Mouse (Mus musculus) heart, adult 2 months (tissue): ENCODE data around the gene Stat5b. TPM values are rescaled to one million over a fixed set of nuclear protein-coding genes. Genes with fewer than 3 reads are reported as not detected.

ENCODE experiments used
- DNase-seq, 2 experiments: peaks; one replicate each; pipeline ENCODE4 v3.0.0; 2021
- H3K27ac ChIP-seq: fragments of 200-600 bp; 2 replicates; pipeline ENCODE4 v1.8.1; 2022
- H3K27me3 ChIP-seq: fragments of 200-500 bp; 2 replicates; pipeline ENCODE4 v1.6.1; 2012; ENCODE audit warnings: mild to moderate bottlenecking, low read length, inconsistent platforms, mixed read lengths; ENCODE audit not compliant: control insufficient read depth, insufficient read depth
- H3K36me3 ChIP-seq: fragments of 200-500 bp; 2 replicates; pipeline ENCODE4 v1.6.1; 2012; ENCODE audit warnings: low read length, inconsistent platforms; ENCODE audit not compliant: control insufficient read depth, insufficient read depth
- H3K4me1 ChIP-seq: fragments of 200-500 bp; 2 replicates; pipeline ENCODE4 v1.6.1; 2011; ENCODE audit warnings: low read length; ENCODE audit not compliant: control insufficient read depth, insufficient read depth
- H3K4me3 ChIP-seq: fragments of 200-600 bp; 2 replicates; pipeline ENCODE4 v1.8.1; 2022
- H3K79me2 ChIP-seq: fragments of 200-500 bp; replicated peaks from 2 replicates; pipeline ENCODE4 v1.6.1; 2012; ENCODE audit warnings: mild to moderate bottlenecking, inconsistent platforms, low read length, moderate library complexity, mixed read lengths; ENCODE audit not compliant: control insufficient read depth, insufficient read depth
- H3K9ac ChIP-seq: fragments of 200-500 bp; 2 replicates; pipeline ENCODE4 v1.6.1; 2012; ENCODE audit warnings: low read depth, mild to moderate bottlenecking, control low read depth, inconsistent platforms, low read length, mixed read lengths
- CTCF ChIP-seq: fragments of 200-600 bp; IDR thresholded peaks from 2 replicates; pipeline ENCODE4 v1.8.1; 2022; ENCODE audit warnings: antibody characterized with exemption, mild to moderate bottlenecking, moderate library complexity
- EP300 ChIP-seq: fragments of 200-500 bp; IDR thresholded peaks from 2 replicates; pipeline ENCODE4 v1.6.1; 2011; ENCODE audit warnings: low read depth, low read length, control low read depth; ENCODE audit not compliant: insufficient read depth
- POLR2A ChIP-seq: fragments of 200-500 bp; IDR thresholded peaks from 2 replicates; pipeline ENCODE4 v1.6.1; 2011; ENCODE audit warnings: mild to moderate bottlenecking, low read depth, low read length, control low read depth; ENCODE audit not compliant: insufficient read depth
- WGBS: fragments of 180-500 bp; shearing (Covaris S2); methylation state at CpG from one replicate; pipeline ENCODE4 v1.1.7; 2018; 5-methylcytosine and 5-hydroxymethylcytosine counted together
- intact Hi-C: fragments of 180-260 bp; cut with DNase I; formaldehyde crosslinking; loops from one replicate; pipeline ENCODE4 v1.15.1; 2025
- polyA plus RNA-seq: library from polyadenylated mRNA; depleted of rRNA; stranded (reverse); fragments of >200 nt; gene quantifications from 2 replicates; pipeline ENCODE4 v1.2.3, GENCODE M21; 2012
- total RNA-seq, 2 experiments: library from RNA; stranded (reverse); gene quantifications; 2 replicates each; pipeline ENCODE4 v1.2.3; 2021

Stat5b gene
- total and polyA plus RNA-seq, 3 experiments, result 35.4 to 65.2 (median 58.6) TPM

DNA sequence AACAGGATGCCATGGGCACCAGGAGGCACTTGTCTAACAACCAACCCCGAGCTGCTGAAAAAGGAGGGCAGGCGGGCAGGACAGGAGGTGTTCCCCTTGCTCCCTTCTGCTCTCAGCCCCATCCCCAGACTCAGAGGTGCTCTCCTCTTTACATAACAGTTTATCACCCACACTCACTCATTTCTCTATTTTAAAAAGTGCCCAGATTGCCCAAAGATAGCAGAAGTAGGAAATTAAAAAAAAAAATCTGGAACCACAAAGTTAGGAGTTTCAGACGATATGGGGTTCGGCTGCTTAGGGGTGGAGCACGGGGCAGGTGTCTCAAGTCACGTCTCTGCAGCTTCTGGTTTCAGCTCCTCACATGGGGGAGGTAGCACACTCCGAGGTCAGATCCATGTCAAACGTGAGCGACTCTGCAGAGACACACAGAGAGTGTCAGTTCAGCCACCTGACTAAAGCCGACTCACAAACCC, 37.9 kb upstream of the Stat5b start:
- TF ChIP-seq EP300 (no peak), POLR2A (no peak)
- DNase-seq, result no peak
- no peaks in the 10 kb centered on the region for H3K27me3 ChIP-seq
- no peaks in the 10 kb centered on the region for H3K79me2 ChIP-seq
- H3K4me1 ChIP-seq, result peaks cover 3% of the 10 kb centered on the region
- peaks cover 2% of the 10 kb centered on the region; the same call in 1 of the 2 replicates for H3K36me3 ChIP-seq
- intact Hi-C loops, result no loop called here
- no peak overlapping the region for H3K27ac ChIP-seq
- no peak overlapping the region for H3K9ac ChIP-seq
- 74% methylated on average over 10 of the region's 10 CpGs for WGBS
- no peak overlapping the region for H3K4me3 ChIP-seq

DNA sequence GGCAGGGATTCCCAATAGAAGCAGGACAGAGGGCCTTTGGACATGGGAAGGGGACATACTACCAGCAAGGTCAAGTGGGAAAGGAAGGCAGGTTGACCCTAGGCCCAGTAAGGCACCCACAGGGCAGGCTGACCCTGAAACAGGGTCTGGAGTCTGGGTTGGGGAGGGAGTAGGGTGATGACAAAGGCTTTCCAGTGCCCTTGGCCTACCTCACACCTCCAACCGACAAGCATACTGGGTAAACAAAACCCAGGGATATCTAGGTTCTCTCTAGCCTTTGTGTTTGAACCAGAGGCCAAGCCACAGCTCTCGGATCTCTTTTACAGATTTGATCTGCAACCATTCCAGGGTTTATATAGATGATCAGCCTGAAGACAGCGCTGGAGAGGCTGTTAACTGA, 37.2 kb upstream of the Stat5b start:
- Histone ChIP-seq H3K79me2 (no peaks in the 10 kb centered on the region), H3K36me3 (no peaks in the 10 kb centered on the region; the same call in 1 of the 2 replicates), H3K4me1 (peaks cover 2% of the 10 kb centered on the region; the same call in 1 of the 2 replicates), H3K27ac (no peak overlapping the region), H3K4me3 (no peak overlapping the region), H3K9ac (no peak overlapping the region), H3K27me3 (no peaks in the 10 kb centered on the region)
- intact Hi-C loops, result no loop called here
- whole genome bisulfite sequencing, result 75% methylated on average over 3 of the region's 3 CpGs
- no peak for DNase-seq
- TF ChIP-seq CTCF, result no peak
- no peak for TF ChIP-seq EP300

DNA sequence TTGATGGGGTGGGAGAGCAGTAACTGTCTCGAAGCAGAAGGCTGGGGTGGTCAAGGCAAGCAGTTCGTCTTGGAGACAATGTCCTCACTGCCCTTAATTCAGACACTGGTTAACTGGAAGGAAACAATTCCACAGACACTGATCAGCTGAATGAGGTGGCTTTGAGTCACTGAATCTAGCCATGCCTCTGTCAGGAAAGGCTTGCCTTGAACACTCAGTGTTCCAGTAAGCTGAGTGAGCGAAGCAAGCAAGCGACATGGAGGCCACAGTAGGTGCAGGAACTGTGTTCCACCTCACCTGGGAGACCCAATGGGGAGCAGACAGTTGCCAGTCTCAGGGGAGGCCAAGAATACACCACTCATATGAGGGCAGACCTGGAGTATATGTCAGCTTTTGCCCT, 36.7 kb upstream of the Stat5b start:
- Histone ChIP-seq H3K9ac (no peak overlapping the region), H3K79me2 (no peaks in the 10 kb centered on the region), H3K4me3 (no peak overlapping the region), H3K36me3 (no peaks in the 10 kb centered on the region), H3K27me3 (no peaks in the 10 kb centered on the region), H3K27ac (no peak overlapping the region), H3K4me1 (peaks cover 2% of the 10 kb centered on the region; the same call in 1 of the 2 replicates)
- no peak for DNase-seq
- 91% methylated on average over 4 of the region's 4 CpGs for WGBS
- no peak for TF ChIP-seq POLR2A
- TF ChIP-seq CTCF, result no peak
- no peak for TF ChIP-seq EP300
- intact Hi-C loops, result no loop called here

DNA sequence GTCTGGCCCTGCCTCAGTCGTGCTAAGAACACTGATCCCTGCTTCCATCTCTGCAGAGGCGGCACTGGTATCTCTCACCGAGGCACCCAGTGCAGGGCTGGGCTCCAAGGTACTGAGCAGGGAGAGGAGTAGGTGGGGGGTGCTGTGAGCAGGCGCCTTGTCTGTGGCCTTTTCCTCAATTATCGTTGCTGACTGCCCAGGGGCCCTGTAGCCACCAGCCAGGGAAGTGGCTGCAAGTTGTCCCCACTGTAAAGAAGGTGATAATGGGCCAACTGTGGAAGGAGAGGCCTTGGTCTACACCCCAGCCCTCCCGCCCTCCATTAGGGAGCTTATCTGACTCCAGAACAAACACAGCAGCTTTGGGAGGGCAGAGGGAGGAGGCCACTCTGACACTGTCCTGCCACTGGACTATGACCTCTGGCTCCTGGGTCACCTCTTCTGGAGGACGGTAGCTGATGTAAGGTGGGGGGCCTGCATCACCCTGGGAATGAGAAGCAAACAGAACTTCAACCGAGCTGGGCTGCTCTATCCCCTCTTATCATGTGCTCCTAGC, 35.7 kb upstream of the Stat5b start:
- Histone ChIP-seq H3K36me3 (no peaks in the 10 kb centered on the region), H3K27ac (no peak overlapping the region), H3K79me2 (no peaks in the 10 kb centered on the region), H3K27me3 (no peaks in the 10 kb centered on the region), H3K4me1 (peaks cover 2% of the 10 kb centered on the region; the same call in 1 of the 2 replicates), H3K9ac (no peak overlapping the region), H3K4me3 (no peak overlapping the region)
- TF ChIP-seq EP300 (no peak), CTCF (no peak), POLR2A (no peak)
- DNase-seq, result no peak
- intact Hi-C loops, result no loop called here
- 50% methylated on average over 8 of the region's 8 CpGs for WGBS

DNA sequence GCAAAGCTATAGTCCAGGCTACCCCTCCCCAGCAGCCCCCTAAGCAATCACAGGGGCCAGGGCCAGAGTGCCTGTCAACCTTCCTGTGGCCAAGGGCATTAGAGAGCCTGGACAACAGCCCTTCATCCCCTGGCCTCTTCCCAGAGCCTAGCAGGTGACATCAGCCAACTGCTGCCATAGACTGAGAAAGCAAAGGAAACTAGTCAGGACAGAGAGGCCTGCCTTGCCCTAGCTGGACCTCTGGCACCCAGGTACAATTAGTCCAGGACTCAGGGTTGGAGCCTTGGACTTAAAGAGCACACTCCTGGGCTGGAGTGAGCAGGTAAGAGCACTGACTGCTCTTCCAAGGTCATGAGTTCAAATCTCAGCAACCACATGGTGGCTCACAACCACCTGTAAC, 34.9 kb upstream of the Stat5b start:
- H3K79me2 ChIP-seq, result no peaks in the 10 kb centered on the region
- H3K4me3 ChIP-seq, result no peak overlapping the region
- peak overlapping the region; percentile 33; the same call in 1 of the 2 replicates for H3K27ac ChIP-seq
- peak in 1 of 2 experiments; percentile 48 for DNase-seq
- intact Hi-C loops, result no loop called here
- H3K4me1 ChIP-seq, result peaks cover 2% of the 10 kb centered on the region; the same call in 1 of the 2 replicates
- no peak for TF ChIP-seq CTCF
- TF ChIP-seq POLR2A, result no peak
- TF ChIP-seq EP300, result no peak
- no peak overlapping the region for H3K9ac ChIP-seq
- no peaks in the 10 kb centered on the region for H3K27me3 ChIP-seq
- H3K36me3 ChIP-seq, result no peaks in the 10 kb centered on the region

DNA sequence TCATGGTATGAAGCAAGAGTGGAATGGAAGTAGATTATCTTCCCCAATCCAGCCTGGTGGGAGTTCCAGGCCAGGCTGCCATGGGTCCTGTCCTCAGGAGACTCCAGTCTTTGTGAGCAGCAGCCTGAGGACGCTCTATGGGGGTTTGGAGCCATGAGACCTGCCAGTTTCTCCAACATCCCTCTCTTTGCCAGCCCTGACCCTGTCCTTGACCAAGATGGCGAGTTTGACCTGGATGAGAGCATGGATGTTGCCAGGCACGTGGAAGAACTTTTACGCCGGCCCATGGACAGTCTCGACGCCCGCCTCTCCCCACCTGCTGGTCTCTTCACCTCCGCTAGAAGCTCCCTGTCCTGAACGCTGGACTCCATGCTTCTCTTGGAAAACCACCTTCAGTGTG, 33.1 kb upstream of the Stat5b start:
- intact Hi-C loops, result no loop called here
- no peak for TF ChIP-seq CTCF
- Histone ChIP-seq H3K36me3 (no peaks in the 10 kb centered on the region), H3K4me1 (peaks cover 2% of the 10 kb centered on the region; the same call in 1 of the 2 replicates), H3K27me3 (no peaks in the 10 kb centered on the region), H3K4me3 (no peak overlapping the region), H3K9ac (no peak overlapping the region), H3K79me2 (no peaks in the 10 kb centered on the region), H3K27ac (no peak overlapping the region)
- WGBS, result 90% methylated on average over 10 of the region's 10 CpGs
- DNase-seq, result no peak
